Mouse (Mus musculus): ENCODE data around the gene N4bp1. TPM values are rescaled to one million over a fixed set of nuclear protein-coding genes. Genes with fewer than 3 reads are reported as not detected.

Gene N4bp1
- polyA plus RNA-seq, 1 experiment from 2014 or later, result 12.7 TPM

- WGBS, result 66% methylated on average over 2 of the region's 2 CpGs
- Histone ChIP-seq H3K27ac (ENCODE audit: low read depth, low read length) (no peak overlapping the region), H3K36me3 (ENCODE audit: control insufficient read depth, insufficient read depth, low read length) (no peaks in the 10 kb centered on the region), H3K9ac (replicated peaks; ENCODE audit: low read depth, low read length) (no peak overlapping the region), H3K4me3 (ENCODE audit: low read depth, low read length) (no peak overlapping the region), H3K4me1 (ENCODE audit: control insufficient read depth, insufficient read depth, low read length) (no peaks in the 10 kb centered on the region), H3K4me2 (ENCODE audit: low read depth, low read length) (no peak overlapping the region), H3K27me3 (ENCODE audit: control insufficient read depth, insufficient read depth, low read length) (no peaks in the 10 kb centered on the region), H3K9me3 (ENCODE audit: control insufficient read depth, low read length) (no peaks in the 10 kb centered on the region)
- no peak for ATAC-seq (ENCODE audit: low read depth)
Observed at GRCm38 (mm10) chr8:86853989-86854373, 31.1 kb downstream of the N4bp1 start.

- 93% methylated on average over 8 of the region's 8 CpGs for WGBS
- Histone ChIP-seq H3K27me3 (ENCODE audit: control insufficient read depth, insufficient read depth, low read length) (no peaks in the 10 kb centered on the region), H3K4me1 (ENCODE audit: control insufficient read depth, insufficient read depth, low read length) (no peaks in the 10 kb centered on the region), H3K4me3 (ENCODE audit: low read depth, low read length) (no peak overlapping the region), H3K9ac (replicated peaks; ENCODE audit: low read depth, low read length) (no peak overlapping the region), H3K27ac (ENCODE audit: low read depth, low read length) (no peak overlapping the region), H3K4me2 (ENCODE audit: low read depth, low read length) (no peak overlapping the region), H3K36me3 (ENCODE audit: control insufficient read depth, insufficient read depth, low read length) (no peaks in the 10 kb centered on the region), H3K9me3 (ENCODE audit: control insufficient read depth, low read length) (no peaks in the 10 kb centered on the region)
- ATAC-seq (ENCODE audit: low read depth), result no peak
Observed at GRCm38 (mm10) chr8:86853266-86853988, 31.6 kb downstream of the N4bp1 start.

GRCm38 (mm10) chr8:86852491-86852890 lies 32.6 kb downstream of the N4bp1 start:
- H3K27me3 ChIP-seq (ENCODE audit: control insufficient read depth, insufficient read depth, low read length), result no peaks in the 10 kb centered on the region
- no peak overlapping the region for H3K9ac ChIP-seq (replicated peaks; ENCODE audit: low read depth, low read length)
- no peak overlapping the region for H3K27ac ChIP-seq (ENCODE audit: low read depth, low read length)
- no peak for ATAC-seq (ENCODE audit: low read depth)
- no peaks in the 10 kb centered on the region for H3K9me3 ChIP-seq (ENCODE audit: control insufficient read depth, low read length)
- no peak overlapping the region for H3K4me2 ChIP-seq (ENCODE audit: low read depth, low read length)
- H3K4me3 ChIP-seq (ENCODE audit: low read depth, low read length), result no peak overlapping the region
- peaks cover 7% of the 10 kb centered on the region; the same call in 1 of the 2 replicates for H3K36me3 ChIP-seq (ENCODE audit: control insufficient read depth, insufficient read depth, low read length)
- WGBS, result 97% methylated on average over 3 of the region's 3 CpGs
- H3K4me1 ChIP-seq (ENCODE audit: control insufficient read depth, insufficient read depth, low read length), result no peaks in the 10 kb centered on the region

GRCm38 (mm10) chr8:86848876-86849275 lies 36.2 kb downstream of the N4bp1 start:
- no peak for ATAC-seq (ENCODE audit: low read depth)
- no peaks in the 10 kb centered on the region for H3K4me1 ChIP-seq (ENCODE audit: control insufficient read depth, insufficient read depth, low read length)
- WGBS, result 90% methylated on average over 5 of the region's 5 CpGs
- peaks cover 16% of the 10 kb centered on the region for H3K36me3 ChIP-seq (ENCODE audit: control insufficient read depth, insufficient read depth, low read length)
- H3K4me3 ChIP-seq (ENCODE audit: low read depth, low read length), result no peak overlapping the region
- no peak overlapping the region for H3K9ac ChIP-seq (replicated peaks; ENCODE audit: low read depth, low read length)
- no peaks in the 10 kb centered on the region for H3K9me3 ChIP-seq (ENCODE audit: control insufficient read depth, low read length)
- H3K4me2 ChIP-seq (ENCODE audit: low read depth, low read length), result no peak overlapping the region
- H3K27ac ChIP-seq (ENCODE audit: low read depth, low read length), result no peak overlapping the region
- H3K27me3 ChIP-seq (ENCODE audit: control insufficient read depth, insufficient read depth, low read length), result no peaks in the 10 kb centered on the region

- H3K9me3 ChIP-seq (ENCODE audit: control insufficient read depth, low read length), result no peaks in the 10 kb centered on the region
- no peaks in the 10 kb centered on the region for H3K4me1 ChIP-seq (ENCODE audit: control insufficient read depth, insufficient read depth, low read length)
- H3K4me2 ChIP-seq (ENCODE audit: low read depth, low read length), result no peak overlapping the region
- no peak for ATAC-seq (ENCODE audit: low read depth)
- WGBS, result 91% methylated on average over 6 of the region's 6 CpGs
- H3K27me3 ChIP-seq (ENCODE audit: control insufficient read depth, insufficient read depth, low read length), result no peaks in the 10 kb centered on the region
- H3K4me3 ChIP-seq (ENCODE audit: low read depth, low read length), result no peak overlapping the region
- H3K27ac ChIP-seq (ENCODE audit: low read depth, low read length), result no peak overlapping the region
- H3K9ac ChIP-seq (replicated peaks; ENCODE audit: low read depth, low read length), result no peak overlapping the region
- peaks cover 18% of the 10 kb centered on the region for H3K36me3 ChIP-seq (ENCODE audit: control insufficient read depth, insufficient read depth, low read length)
Observed at GRCm38 (mm10) chr8:86848401-86848800, 36.7 kb downstream of the N4bp1 start.

GRCm38 (mm10) chr8:86847091-86847490 lies 38.0 kb downstream of the N4bp1 start:
- Histone ChIP-seq H3K4me2 (ENCODE audit: low read depth, low read length) (no peak overlapping the region), H3K4me3 (ENCODE audit: low read depth, low read length) (no peak overlapping the region), H3K27me3 (ENCODE audit: control insufficient read depth, insufficient read depth, low read length) (no peaks in the 10 kb centered on the region), H3K36me3 (ENCODE audit: control insufficient read depth, insufficient read depth, low read length) (peaks cover 29% of the 10 kb centered on the region), H3K4me1 (ENCODE audit: control insufficient read depth, insufficient read depth, low read length) (no peaks in the 10 kb centered on the region), H3K27ac (ENCODE audit: low read depth, low read length) (no peak overlapping the region), H3K9me3 (ENCODE audit: control insufficient read depth, low read length) (no peaks in the 10 kb centered on the region), H3K9ac (replicated peaks; ENCODE audit: low read depth, low read length) (no peak overlapping the region)
- ATAC-seq (ENCODE audit: low read depth), result no peak
- WGBS, result 95% methylated on average over 3 of the region's 3 CpGs

GRCm38 (mm10) chr8:86845875-86846274 lies 39.2 kb downstream of the N4bp1 start:
- H3K27me3 ChIP-seq (ENCODE audit: control insufficient read depth, insufficient read depth, low read length), result no peaks in the 10 kb centered on the region
- H3K27ac ChIP-seq (ENCODE audit: low read depth, low read length), result no peak overlapping the region
- H3K9ac ChIP-seq (replicated peaks; ENCODE audit: low read depth, low read length), result no peak overlapping the region
- 91% methylated on average over 5 of the region's 5 CpGs for WGBS
- ATAC-seq (ENCODE audit: low read depth), result no peak
- no peaks in the 10 kb centered on the region for H3K4me1 ChIP-seq (ENCODE audit: control insufficient read depth, insufficient read depth, low read length)
- H3K4me2 ChIP-seq (ENCODE audit: low read depth, low read length), result no peak overlapping the region
- H3K4me3 ChIP-seq (ENCODE audit: low read depth, low read length), result no peak overlapping the region
- H3K36me3 ChIP-seq (ENCODE audit: control insufficient read depth, insufficient read depth, low read length), result peaks cover 38% of the 10 kb centered on the region
- no peaks in the 10 kb centered on the region for H3K9me3 ChIP-seq (ENCODE audit: control insufficient read depth, low read length)

- Histone ChIP-seq H3K4me1 (ENCODE audit: control insufficient read depth, insufficient read depth, low read length) (no peaks in the 10 kb centered on the region), H3K36me3 (ENCODE audit: control insufficient read depth, insufficient read depth, low read length) (peaks cover 38% of the 10 kb centered on the region)
Observed at GRCm38 (mm10) chr8:86844856-86845255, 40.2 kb downstream of the N4bp1 start.

GRCm38 (mm10) chr8:86843896-86844295 lies 41.2 kb downstream of the N4bp1 start:
- no peak overlapping the region for H3K27ac ChIP-seq (ENCODE audit: low read depth, low read length)
- ATAC-seq (ENCODE audit: low read depth), result no peak
- WGBS, result 64% methylated on average over 8 of the region's 8 CpGs
- H3K4me3 ChIP-seq (ENCODE audit: low read depth, low read length), result no peak overlapping the region
- no peaks in the 10 kb centered on the region for H3K9me3 ChIP-seq (ENCODE audit: control insufficient read depth, low read length)
- H3K4me1 ChIP-seq (ENCODE audit: control insufficient read depth, insufficient read depth, low read length), result no peaks in the 10 kb centered on the region
- no peaks in the 10 kb centered on the region for H3K27me3 ChIP-seq (ENCODE audit: control insufficient read depth, insufficient read depth, low read length)
- H3K9ac ChIP-seq (replicated peaks; ENCODE audit: low read depth, low read length), result no peak overlapping the region
- peaks cover 38% of the 10 kb centered on the region for H3K36me3 ChIP-seq (ENCODE audit: control insufficient read depth, insufficient read depth, low read length)
- no peak overlapping the region for H3K4me2 ChIP-seq (ENCODE audit: low read depth, low read length)

More at GRCm38 (mm10) chr8:86844856-86845255, 40.2 kb downstream of the N4bp1 start:
- ATAC-seq (ENCODE audit: low read depth), result no peak
- Histone ChIP-seq H3K4me3 (ENCODE audit: low read depth, low read length) (no peak overlapping the region), H3K27ac (ENCODE audit: low read depth, low read length) (no peak overlapping the region), H3K27me3 (ENCODE audit: control insufficient read depth, insufficient read depth, low read length) (no peaks in the 10 kb centered on the region), H3K4me2 (ENCODE audit: low read depth, low read length) (no peak overlapping the region), H3K9ac (replicated peaks; ENCODE audit: low read depth, low read length) (no peak overlapping the region), H3K9me3 (ENCODE audit: control insufficient read depth, low read length) (no peaks in the 10 kb centered on the region)
- WGBS, result 94% methylated on average over 6 of the region's 6 CpGs

Data from neural tube, embryonic 14.5 days (tissue).